Mouse (Mus musculus) testis, adult 2 months (tissue): Measurements from ENCODE around the gene Slc51a.

Experiments
- CTCF ChIP-seq: fragments of 200-500 bp; IDR thresholded peaks from 2 replicates; pipeline ENCODE4 v1.5.1; 2012; ENCODE audit warnings: low read depth, mild to moderate bottlenecking, inconsistent platforms, low read length, moderate library complexity; ENCODE audit not compliant: control insufficient read depth, insufficient read depth, insufficient replicate concordance
- POLR2A ChIP-seq: fragments of 200-500 bp; IDR thresholded peaks from 2 replicates; pipeline ENCODE4 v1.6.1; 2012; ENCODE audit warnings: low read depth, mild to moderate bottlenecking, inconsistent platforms, low read length, moderate library complexity; ENCODE audit not compliant: control insufficient read depth

GRCm38 (mm10) chr16:32453102-32453501 is 34.6 kb downstream of the Slc51a start:
- TF ChIP-seq CTCF (no peak), POLR2A (no peak)
